Mouse (Mus musculus) gastrocnemius, adult 8-10 months (tissue): ENCODE measurements around the gene Vmn1r239-ps. TPM values are rescaled to one million over a fixed set of nuclear protein-coding genes. Genes with fewer than 3 reads are reported as not detected.
A peak's percentile ranks its signal among the peaks of the same experiment; 100 is the strongest.
"Not testable (repeated sequence)": the region's sequence is repeated elsewhere in the genome, so short reads cannot be mapped to it uniquely, and the experiment has no call there.

Experiments
- DNase-seq, 2 experiments: peaks; one replicate each; pipeline ENCODE4 v3.0.0; 2022; ENCODE audit warnings: low spot score in 2 of 2
- total RNA-seq, 4 experiments: library from RNA; stranded (reverse); gene quantifications; 2 replicates each; pipeline ENCODE4 v1.2.4; 2022

The Vmn1r239-ps gene
- total RNA-seq: not detected

DNA sequence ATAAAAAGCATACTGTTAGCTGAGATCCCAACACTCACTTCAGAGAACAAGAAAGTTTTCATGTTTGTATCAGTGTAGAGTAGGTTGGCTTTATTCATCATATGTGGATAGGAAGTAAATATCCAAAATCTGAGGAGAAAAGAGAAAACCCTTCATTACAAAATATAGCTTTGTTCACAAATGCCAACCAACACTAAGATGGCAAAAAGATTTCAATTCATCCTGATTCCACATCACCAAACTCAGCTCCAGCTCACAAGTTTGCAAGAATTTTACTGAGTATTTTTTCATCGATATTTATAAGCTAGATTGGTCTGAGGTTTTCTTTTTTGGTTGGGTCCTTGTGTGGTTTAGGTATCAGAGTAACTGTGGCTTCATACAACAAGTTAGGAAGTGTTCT is at the start of gene Vmn1r239-ps:
Gene Vmn1r239-ps, minus strand, starts transcription at position 101 of the 400 bp plus-strand sequence.
- DNase-seq: not testable (repeated sequence)

- no peak for DNase-seq
Observed at GRCm38 (mm10) chrX:147489551-147489950, 36.0 kb upstream of the Vmn1r239-ps start.

DNA sequence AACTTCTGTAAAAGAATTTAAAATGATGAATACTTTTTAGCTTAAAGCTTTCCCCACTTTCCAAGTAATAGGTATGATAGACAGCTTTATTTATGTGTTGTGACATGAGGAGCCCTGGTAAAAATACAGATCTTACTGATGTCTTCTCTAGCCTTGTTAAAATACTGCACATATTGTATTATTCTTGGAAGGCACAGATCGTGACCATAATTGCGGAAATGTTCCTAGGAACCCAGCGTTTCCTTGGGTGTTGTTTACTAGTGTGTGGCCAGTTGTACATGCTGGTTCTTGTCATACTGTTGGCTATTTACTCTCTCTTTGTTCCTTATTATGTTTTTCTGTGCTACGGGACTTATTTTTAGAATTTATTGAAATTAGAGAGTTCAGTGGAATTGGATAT is 10.1 kb downstream of the Vmn1r239-ps start:
- no peak for DNase-seq

GRCm38 (mm10) chrX:147435400-147435799 is 18.1 kb downstream of the Vmn1r239-ps start:
- DNase-seq: no peak

DNA sequence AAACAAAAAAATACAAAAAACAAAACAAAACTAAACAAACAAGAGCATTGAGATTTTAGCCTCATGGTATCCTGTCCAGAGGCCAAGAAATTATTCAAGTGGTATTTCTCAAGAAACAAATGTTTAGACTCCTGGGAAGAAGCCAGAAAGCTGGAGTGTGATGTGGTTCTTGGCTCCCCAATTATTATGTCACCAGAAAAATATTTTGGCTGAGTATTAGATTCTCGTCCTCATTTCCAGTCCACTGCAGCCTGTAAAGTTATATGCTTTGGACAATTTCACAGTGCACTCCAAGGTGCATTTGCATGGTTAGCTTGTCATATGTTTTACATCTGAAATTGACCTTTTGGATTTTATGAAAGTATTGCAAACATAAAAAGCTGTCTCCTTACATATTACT is 23.8 kb downstream of the Vmn1r239-ps start:
- peak in 1 of 2 experiments; percentile 1 for DNase-seq

- DNase-seq: no peak
Observed at GRCm38 (mm10) chrX:147429129-147429528, 24.4 kb downstream of the Vmn1r239-ps start, which contains the start of gene Il13ra2. Il13ra2 (minus strand) TSS chrX:147429192.

Other genes with a start within 250 kb of the Vmn1r239-ps start
- not detected for gene Il13ra2, start 24.5 kb downstream of the Vmn1r239-ps start, total RNA-seq
- gene Lrch2, start 100.4 kb upstream of the Vmn1r239-ps start, total RNA-seq: under 1 TPM; 0.27 to 0.74 (median 0.56) TPM